Mouse (Mus musculus): ENCODE data around the gene Aoc1. TPM values are rescaled to one million over a fixed set of nuclear protein-coding genes. Genes with fewer than 3 reads are reported as not detected.
"Not testable (repeated sequence)": the region's sequence is repeated elsewhere in the genome, so short reads cannot be mapped to it uniquely, and the experiment has no call there.

Gene Aoc1
- total RNA-seq, 4 experiments from 2014 or later, result not detected

DNA sequence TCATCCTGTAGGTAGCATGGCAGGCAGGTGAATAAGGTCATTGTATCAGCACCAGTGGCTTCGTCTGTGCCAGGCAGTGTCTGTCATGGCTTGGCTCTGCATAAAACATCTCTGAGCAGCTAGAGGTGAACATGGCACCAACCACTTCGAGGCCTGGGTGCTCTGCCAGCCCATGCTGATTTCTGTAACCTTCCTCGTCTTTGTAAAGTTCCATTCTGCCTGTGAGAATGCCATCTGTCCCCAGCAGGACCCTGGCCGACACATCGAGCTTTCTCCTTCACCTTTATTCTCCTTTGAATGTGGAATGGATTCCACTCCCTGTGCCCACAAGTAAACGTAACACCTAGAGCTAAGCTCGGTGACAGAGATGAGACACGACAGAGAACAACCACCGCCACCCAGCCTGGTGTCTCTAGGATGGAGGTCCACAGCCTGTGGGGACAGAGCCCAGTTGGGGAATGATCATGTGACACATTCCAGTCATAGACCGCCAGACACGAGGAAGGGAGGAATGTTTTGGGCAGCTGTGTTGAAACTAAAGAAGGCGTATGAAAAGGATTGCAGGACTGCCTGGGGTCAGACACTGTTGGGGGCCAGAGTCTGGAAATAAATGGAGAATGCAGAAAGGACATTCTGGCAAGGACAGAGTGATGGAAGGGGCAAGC lies 10.9 kb upstream of the Aoc1 start:
- DNase-seq, result no peak

DNA sequence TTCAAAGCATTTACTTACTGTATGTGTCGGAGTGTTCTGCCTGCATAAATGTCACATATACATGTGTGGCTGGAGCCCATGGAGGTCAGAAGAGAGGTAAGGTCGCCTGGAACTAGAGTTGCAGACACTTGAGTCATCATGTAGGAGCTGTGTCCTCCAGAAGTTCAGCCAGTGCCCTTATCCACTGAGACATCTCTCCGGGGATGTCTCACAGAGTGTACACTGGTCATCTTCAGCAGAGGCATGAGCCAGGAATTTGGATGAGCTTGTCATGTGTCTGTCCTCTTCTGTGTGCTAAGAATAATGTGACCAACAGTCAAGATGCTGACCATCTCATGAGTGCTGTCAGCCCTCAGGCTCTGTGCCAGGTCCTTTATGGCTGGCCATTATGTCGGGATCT lies 9.9 kb upstream of the Aoc1 start:
- DNase-seq, result no peak

DNA sequence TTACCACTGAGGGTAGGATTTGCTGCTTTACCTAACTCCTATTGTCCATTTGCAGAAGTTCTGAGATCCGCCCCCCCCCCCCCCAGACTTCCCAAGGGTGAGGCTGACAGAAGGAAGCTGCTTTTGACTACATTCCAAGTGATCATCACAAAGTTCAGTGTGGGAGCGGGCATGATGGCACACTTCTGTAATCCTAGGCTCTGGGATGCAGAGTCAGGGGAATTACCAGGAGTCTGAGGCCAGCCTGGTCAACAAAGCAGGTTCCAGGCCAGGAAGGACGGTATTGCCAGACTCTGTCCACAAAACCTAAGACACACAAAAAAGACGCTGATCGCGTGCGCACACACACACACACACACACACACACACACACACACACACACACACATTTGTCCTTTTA lies 9.2 kb upstream of the Aoc1 start:
- DNase-seq, result no peak

DNA sequence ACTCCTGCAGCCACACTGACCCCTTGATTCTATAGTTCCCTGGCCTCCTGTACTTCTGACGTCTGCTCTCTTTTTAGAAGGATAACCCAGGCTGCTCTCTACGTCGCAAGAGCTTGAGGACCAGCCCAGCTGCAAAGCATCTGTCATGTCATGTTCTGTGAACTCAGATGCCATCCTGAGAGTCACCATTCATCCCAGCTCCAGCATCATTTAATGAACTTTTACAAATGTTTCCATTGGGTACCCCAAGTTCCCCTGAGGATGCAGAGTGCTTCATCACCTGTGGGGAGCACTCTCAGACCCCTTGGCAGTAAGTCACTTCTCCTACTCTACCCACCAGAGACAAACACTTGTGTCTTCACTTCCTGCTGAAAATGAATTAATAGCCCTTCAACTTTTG lies 8.5 kb upstream of the Aoc1 start:
- DNase-seq, result no peak

DNA sequence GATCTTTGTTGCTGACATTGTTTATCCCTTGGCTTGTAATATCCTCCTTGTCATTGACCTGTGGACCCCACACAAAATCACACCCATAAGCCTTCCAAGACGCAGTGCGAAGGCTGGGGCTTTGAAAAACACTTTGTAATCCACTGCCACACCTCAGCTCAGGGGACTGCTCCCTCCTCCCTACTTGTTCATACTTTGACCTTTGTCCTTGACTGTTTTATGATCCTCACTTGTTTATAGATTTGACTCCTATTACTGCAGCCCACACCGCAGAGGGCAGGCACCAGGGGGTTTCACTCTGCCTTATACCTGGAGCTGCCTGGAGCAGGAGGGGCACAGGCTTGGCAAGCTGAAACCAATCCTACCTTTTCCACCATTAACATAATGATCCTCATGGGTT lies 8.0 kb upstream of the Aoc1 start:
- no peak for DNase-seq

DNA sequence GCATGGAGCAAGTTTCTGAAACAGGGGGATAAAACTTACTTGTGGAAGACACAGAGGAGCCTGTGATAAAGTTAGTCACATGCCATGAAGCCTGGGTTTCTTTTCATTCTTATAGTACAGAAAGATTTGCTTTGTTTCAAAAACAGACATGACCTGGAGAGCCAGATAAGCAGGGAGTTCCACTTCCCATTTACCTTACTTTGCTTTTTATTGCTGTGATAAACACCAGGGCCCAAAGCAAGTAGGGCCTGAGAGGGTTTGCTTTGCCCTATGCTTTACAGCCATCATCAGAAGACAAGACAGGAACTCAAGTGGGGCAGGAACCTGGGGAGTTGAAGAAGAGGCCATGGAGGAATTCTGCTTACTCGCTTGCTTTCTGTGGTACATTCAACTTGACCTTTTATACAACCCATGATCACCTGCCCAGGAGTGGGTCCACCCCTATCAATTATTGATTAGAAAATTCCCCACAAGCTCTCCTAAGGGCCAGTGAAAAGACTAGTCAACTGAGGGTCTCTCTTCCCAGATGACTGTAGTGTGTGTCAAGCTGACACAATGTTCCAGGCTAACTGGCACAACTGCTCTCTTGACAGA lies 7.4 kb upstream of the Aoc1 start:
- DNase-seq, result no peak

DNA sequence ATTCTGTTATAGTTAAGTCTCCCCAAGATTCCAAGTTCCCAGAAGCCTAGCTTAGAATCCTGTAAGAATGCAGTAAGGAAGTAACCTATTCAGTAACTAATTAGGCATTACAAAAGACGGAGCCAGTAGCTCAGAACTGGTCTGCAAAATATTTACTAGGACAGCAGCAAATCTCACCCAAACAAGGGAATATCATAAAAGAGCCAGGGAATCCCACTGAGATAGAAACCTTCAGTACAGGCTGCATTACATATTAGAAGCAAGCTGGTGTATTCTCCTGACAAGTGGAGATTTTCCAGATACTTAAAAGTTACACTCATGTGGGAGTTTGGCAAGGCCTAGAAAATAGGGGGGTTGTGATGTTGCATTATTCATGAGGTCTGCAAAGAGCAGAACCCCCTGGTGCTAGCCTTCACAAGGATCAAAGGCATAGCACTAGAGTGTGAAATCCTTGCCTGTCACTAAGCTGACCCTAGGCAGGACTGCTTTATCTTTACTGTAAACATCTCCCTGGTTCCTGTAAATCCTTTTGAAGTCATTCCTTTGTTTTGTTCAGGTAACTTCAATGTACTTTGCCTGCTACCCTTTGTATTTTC lies 6.2 kb upstream of the Aoc1 start:
- DNase-seq, result not testable (repeated sequence)

DNA sequence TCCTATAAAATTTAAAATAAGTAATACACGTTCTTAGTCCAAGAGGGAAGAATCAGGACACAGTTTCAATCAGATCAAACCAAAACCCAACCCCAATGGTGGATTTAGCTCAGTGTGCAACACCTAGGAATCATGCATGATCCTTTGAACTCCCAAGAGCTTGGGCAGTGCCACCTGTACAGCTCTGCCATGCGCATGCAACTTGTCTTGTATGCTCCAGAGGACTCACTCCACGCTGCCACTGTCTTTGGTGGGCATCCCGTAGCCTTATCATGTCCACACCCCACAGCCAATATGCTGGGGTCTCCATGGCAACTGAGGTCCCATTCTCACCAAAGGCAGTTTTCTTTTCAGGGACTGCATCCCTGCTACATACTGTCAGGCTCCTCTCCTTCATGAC lies 5.5 kb upstream of the Aoc1 start:
- no peak for DNase-seq

DNA sequence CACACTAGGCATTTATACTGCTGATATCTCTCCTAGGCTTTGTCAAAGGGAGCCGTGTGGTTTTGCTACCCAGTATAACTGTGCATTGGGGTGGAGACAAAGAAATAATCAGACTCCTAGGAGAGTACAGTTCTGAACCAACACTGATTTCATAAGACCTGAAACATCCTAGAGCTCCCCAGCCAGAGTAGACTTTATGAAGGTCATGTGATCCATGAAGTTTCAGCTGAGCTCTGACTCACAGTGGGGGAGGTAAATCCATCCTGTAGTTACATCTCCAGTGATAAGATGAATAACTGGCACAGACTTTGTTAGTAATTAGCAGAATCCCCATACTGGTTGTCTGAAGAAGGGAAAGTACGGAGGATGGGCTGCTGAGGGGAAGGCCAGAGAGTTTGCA lies 2.9 kb upstream of the Aoc1 start:
- DNase-seq, result peak; percentile 23

DNA sequence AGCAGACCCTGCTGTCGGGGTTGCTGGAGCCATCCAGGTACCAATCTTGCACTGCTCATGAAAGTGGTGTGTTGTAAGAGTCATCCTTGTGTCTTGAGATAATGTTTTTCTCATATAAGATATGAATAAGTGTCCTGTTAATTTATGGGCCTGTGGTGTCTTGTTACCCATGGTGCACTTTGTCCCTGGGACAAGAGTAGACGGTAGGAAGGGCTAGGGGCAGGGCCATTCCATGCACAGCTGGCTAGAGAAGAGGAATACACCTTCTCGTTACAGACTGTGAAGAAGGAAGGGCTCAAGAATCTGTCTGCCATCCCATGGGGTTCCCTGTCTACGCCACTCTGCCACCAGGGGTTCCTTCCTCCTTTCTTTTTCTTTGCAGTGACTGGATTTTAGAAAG lies 1.9 kb downstream of the Aoc1 start:
- no peak for DNase-seq

DNA sequence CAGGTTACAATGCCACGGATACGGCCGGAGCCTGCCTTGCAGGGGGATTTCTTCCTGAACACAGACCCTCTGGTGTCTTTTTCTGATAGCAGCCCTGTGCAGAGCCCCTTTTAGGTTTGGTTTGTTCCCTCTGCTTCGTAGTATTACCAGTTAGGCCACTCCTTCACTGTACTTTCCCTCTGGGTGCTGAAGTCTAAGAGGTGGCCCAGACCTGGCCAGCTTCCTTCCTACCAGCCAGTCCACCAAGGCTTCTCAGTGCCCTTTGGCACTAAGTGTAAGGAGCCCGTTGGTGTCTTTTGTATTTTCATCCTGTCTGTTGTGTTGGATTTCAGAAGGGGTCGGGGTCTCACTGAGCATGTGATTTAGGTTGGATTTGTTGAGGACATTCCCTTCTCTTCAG lies 2.8 kb downstream of the Aoc1 start:
- DNase-seq, result no peak

DNA sequence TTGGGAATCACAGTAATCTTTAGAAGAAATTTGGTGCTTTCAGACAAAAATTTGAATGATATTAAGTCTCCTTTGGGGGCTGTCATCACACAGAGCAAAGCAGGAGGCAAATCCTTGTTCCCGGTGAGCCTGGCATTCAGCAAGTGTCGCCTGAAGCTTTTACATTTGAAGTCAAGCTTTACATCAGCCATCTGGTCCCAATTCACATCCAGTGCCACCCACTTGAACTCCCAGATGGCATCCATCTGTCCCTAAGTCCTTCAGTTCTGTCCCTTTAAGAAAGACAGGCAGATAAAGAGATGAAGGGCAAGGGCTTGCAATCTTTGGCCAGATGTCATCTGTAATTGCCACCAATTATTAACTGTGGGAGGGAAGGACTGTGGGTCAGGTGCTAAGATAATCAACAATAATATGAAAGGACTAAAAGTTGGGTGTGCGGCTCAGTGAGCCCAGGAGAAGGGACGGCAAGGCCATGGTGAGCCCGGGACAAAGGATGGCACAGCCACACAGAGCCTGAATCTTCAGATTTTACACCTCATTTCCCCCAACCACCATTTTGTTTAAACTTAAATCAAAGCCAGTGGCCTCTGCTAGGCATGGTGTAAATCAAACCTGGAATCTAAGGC lies 3.9 kb downstream of the Aoc1 start:
- no peak for DNase-seq

DNA sequence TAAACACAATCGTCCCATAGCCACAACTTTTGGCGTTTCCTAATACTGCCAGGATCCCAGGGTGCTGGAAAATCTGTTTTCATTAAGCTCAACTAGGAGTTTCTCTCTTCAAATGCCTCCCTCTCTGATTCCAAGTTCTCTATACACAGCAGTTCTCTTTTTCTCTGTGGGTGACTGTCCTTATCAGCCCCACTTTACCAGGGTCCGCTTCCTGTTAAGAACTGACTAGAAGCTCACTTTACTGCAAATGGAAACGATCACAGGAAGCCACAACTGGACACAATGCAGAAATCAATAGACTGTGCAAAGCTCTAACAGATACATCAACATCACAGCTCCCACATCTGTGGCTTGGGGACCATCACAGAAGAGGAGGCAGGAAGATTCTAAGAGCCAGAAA lies 21.5 kb downstream of the Aoc1 start:
- DNase-seq, result no peak

DNA sequence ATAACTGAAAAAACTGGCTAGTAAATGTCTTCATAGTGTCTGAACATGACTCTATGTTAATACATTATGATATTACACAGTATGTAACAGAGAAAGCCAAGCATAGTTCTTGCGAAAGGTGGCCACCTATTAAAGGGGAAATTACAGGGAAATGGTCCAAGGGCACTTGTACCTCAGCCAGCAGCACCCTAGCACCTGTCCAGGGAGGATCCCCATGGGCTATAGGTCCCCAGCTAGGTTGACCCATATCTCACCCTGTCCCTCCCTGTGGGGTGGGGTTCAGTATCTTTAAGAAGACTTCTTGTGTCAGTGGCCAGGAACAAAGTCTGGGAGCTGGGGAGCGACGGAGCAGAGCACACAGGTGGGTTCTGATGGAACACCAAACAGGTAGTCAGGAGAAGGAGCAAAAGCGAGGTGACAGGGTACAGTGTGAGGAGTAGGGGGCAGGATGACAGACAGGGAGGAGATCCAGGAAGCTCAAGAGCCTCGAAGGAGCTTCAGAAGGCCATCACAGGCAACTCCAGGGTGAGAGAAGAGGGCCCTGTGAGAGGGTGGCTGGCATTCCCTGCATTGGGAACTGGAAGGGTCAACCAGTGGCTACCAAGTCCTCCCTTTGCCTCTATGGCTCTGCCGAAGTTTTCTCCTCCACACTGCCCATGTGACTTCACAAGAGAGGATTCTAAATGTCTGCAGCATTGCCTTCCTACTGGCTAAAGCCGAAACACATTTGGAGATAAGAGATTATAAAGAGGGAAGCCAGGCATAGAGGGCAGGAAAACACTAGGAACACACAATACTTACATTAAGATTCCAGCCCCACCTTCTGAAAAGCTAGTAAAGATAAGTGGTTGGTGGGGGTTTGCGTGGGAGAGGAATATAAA lies 22.5 kb downstream of the Aoc1 start:
- DNase-seq, result no peak

DNA sequence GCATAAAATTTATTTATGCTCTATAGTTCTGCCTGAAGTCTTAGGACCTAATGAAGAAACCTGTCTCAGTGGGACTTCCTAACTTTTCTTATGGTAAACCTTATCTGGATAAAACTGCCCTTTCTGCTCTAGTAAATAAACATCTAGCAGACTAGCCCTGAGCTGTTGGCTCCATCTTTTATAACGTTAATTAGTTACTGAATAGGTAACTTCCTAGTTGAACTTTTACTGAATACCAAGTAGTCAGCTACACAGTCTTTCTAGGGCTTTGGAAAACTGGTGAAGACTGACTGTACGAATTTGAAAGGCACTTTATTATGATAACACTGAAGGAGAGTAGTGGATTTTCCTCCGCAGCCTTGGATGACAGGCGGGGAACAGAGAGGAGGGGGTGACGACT lies 23.2 kb downstream of the Aoc1 start:
- DNase-seq, result no peak

DNA sequence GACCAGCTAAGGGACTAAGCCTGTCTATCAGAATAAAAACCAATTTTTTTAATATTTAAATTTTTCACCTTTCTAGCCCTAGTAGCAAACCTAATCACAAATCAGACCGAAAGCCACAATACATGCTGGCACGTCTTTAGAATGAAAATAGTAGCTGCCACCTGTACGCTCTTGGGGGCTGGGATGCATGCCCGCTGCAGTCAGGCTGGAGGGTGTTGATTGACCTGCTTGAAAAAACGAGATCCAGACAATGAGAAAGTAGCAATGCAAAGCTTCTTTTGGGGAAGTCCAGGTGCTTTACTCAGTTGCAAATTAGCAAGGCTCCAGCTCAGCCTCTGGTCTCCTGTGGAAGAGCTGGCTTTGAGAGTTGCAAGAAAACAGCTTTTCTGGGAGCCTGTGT lies 24.3 kb downstream of the Aoc1 start:
- DNase-seq, result no peak

DNA sequence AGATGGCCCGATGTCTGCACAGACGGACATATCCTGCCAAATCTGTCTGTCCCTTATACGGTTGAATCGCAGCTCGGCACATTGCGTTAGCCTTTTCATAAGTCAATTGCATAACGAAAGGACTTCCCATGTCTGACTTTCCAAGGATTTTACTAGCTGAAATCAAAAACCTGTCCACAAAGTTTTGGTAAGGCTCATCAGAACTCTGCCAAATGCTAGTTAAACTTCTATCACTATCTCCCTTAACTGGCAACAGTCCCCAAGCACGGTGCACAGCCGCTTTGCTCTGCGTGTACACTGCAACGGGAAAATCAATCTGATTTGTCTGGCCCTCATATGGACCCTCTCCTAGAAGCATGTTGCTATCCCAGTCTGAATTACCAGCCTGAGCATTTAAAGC lies 28.6 kb downstream of the Aoc1 start:
- not testable (repeated sequence) for DNase-seq

DNA sequence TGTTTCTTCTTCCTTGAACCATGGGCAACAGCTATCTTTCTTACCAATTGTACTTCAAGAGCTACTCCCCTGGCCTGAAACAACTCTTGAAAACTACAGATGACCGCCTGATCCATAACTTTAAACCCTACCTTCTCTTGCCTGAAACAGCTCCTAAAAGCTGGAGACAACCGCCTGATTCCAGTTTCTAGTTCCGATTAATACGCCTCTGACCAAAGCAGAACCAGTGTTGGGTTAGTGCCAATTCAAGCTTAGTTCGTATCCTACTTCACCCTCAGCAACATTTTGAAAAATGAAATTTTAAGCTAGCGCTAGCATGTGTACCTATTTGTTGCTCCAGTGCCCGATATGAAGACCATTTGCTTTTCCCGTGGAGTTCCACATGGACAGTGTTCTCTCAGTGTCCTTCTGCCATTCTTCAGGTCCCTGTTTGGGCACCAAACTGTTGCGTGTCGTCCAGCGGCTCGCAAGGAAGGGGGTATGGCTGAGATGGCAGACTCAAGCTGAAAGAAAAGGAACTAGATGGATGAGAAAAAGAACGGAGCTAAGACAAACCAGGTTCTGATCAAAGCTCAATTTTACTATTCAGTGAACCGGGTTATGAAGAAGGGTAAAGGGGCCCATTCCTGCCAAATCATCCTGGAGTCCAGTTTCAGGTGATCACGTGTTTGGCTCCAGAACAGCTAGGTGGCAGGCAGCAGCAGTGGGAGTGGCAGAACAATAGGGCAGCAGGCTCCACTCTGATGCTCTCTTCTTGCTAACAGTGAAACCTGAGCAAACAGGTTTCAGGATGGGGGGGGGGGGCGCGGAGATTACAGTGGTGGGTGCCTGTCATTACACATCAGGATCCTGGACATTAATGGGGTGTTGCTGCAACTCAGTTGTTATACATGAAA lies 30.1 kb downstream of the Aoc1 start:
- no peak for DNase-seq

DNA sequence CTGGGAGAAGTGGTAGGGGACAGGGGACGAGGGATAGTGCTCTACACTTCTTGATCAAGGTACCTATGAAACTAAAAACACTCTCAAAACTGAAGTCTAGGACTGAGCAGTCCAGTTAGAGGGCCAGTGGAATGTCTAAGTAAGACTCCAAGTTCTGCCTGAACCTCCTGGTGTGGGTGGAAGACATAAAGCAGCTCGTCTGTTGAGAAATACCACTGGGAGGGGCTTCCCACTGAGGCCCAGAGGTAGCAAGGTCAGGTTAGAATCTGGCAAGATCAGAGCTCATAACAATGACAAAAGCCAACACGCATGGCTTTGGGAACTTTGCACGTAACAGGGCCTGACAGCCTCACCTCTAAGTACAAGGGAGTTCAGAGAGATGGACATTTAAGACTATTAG lies 30.7 kb downstream of the Aoc1 start:
- no peak for DNase-seq

DNA sequence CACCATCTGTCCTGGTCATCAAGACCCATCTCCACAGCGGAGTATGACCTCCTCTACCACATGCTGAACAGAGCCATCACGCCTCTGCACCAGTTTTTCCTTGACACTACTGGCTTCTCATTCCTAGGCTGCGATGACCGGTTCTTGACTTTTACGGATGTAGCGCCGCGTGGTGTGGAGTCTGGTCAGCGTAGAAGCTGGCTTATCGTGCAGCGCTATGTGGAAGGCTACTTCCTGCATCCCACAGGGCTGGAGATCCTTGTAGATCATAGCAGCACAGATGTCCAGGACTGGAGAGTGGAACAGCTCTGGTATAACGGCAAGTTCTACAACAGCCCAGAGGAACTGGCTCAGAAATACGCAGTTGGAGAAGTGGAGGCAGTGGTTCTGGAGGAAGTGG lies 32.9 kb downstream of the Aoc1 start:
- DNase-seq, result no peak

DNA sequence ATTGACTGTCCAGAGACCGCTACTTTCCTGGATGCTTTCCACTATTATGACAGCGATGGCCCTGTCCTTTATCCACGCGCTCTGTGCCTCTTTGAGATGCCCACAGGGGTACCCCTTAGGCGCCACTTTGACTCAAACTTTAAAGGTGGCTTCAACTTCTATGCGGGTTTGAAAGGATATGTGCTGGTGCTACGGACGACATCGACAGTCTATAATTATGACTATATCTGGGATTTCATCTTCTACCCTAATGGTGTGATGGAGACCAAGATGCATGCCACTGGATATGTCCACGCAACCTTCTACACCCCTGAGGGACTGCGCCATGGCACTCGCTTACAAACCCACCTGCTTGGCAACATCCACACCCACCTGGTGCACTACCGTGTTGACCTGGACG lies 33.7 kb downstream of the Aoc1 start:
- DNase-seq, result no peak

DNA sequence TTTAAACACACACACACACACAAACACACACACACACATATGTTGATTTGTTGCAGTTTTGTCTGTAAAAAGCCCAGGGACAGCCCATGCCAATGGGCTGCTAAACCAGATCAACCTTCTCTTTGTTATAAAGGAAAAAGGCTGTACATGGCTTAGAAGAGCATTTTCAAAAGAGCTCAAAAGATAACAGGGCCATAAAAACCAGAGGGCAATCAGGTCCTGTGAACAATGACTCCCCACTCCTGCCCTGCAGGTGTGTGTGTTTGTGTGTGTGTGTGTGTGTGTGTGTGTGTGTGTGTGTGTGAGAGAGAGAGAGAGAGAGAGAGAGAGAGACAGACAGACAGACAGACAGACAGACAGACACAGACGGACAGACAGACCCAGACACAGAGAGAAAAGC lies 36.5 kb downstream of the Aoc1 start:
- no peak for DNase-seq
